Mouse (Mus musculus) CH12.LX (cell line): Measurements from ENCODE around the gene Myl4. TPM values are rescaled to one million over a fixed set of nuclear protein-coding genes. Genes with fewer than 3 reads are reported as not detected.

Experiments used
- DNase-seq: peaks from one replicate; pipeline ENCODE4 v3.0.0-alpha.2; 2013; ENCODE audit errors: extremely low read depth
- H3K27ac ChIP-seq: 2 replicates; pipeline ENCODE4 v1.5.1; 2012; ENCODE audit warnings: low read depth, mild to moderate bottlenecking, control low read depth, moderate library complexity; ENCODE audit not compliant: insufficient read depth
- H3K27me3 ChIP-seq: replicated peaks from 2 replicates; pipeline ENCODE3; 2012; ENCODE audit warnings: inconsistent platforms
- H3K36me3 ChIP-seq, 2 experiments: replicated peaks in 1 of 2; 2 replicates each; pipeline versions ENCODE3 to v1.6.1; 2012; ENCODE audit warnings: inconsistent platforms in 1 of 2, low read length in 1 of 2, mild to moderate bottlenecking in 1 of 2, mixed read lengths in 1 of 2, moderate library complexity in 1 of 2; ENCODE audit not compliant: control insufficient read depth in 1 of 2, insufficient read depth in 1 of 2
- H3K4me1 ChIP-seq, 2 experiments: 2 replicates each; pipeline ENCODE4 v1.6.1; 2012; ENCODE audit warnings: inconsistent platforms in 1 of 2, moderate library complexity in 1 of 2; ENCODE audit not compliant: insufficient read depth in 2 of 2, control insufficient read depth in 1 of 2
- H3K4me2 ChIP-seq: 2 replicates; pipeline ENCODE4 v1.6.1; 2012; ENCODE audit warnings: low read depth, mild to moderate bottlenecking, control low read depth; ENCODE audit not compliant: poor library complexity, insufficient read depth, severe bottlenecking
- H3K4me3 ChIP-seq, 3 experiments: fragments of 150-350 bp in 1 of 3; sonication (generic) in 1 of 3; replicated peaks in 1 of 3; 2 replicates each; pipeline versions ENCODE3 to v1.5.1; 2011 to 2012; ENCODE audit warnings: low read depth in 2 of 3, low read length in 2 of 3, mild to moderate bottlenecking in 2 of 3, moderate library complexity in 2 of 3, control low read depth in 1 of 3, improper control_type of control experiment in 1 of 3, inconsistent platforms in 1 of 3, mixed read lengths in 1 of 3; ENCODE audit not compliant: poor library complexity in 1 of 3
- H3K79me2 ChIP-seq: replicated peaks from 2 replicates; pipeline ENCODE4 v1.6.1; 2012; ENCODE audit warnings: mild to moderate bottlenecking, moderate library complexity; ENCODE audit not compliant: control insufficient read depth, poor library complexity, insufficient read depth, severe bottlenecking; ENCODE audit errors: extremely low read depth
- H3K9ac ChIP-seq: 2 replicates; pipeline ENCODE4 v1.6.1; 2012; ENCODE audit warnings: low read depth, mild to moderate bottlenecking, control low read depth, moderate library complexity; ENCODE audit not compliant: insufficient read depth
- H3K9me3 ChIP-seq: replicated peaks from 2 replicates; pipeline ENCODE3; 2012; ENCODE audit warnings: low read length, inconsistent platforms, mixed read lengths
- BHLHE40 ChIP-seq: IDR thresholded peaks from 2 replicates; pipeline ENCODE4 v1.6.1; 2011; ENCODE audit warnings: mild to moderate bottlenecking, low read depth, low read length, improper control_type of control experiment
- CHD1 ChIP-seq: IDR thresholded peaks from 2 replicates; pipeline ENCODE4 v1.6.1; 2012; ENCODE audit warnings: low read depth, low read length, improper control_type of control experiment, inconsistent platforms
- CHD2 ChIP-seq: IDR thresholded peaks from 2 replicates; pipeline ENCODE4 v1.6.1; 2011; ENCODE audit warnings: low read length, improper control_type of control experiment
- CTCF ChIP-seq, 2 experiments: IDR thresholded peaks in 1 of 2; conservative IDR thresholded peaks in 1 of 2; 2 replicates each; pipeline ENCODE4 v1.5.1; 2011 to 2012; ENCODE audit warnings: low read depth in 2 of 2, low read length in 2 of 2, improper control_type of control experiment in 1 of 2, inconsistent platforms in 1 of 2, mild to moderate bottlenecking in 1 of 2, moderate library complexity in 1 of 2
- E2F4 ChIP-seq: IDR thresholded peaks from 2 replicates; pipeline ENCODE4 v1.6.1; 2011; ENCODE audit warnings: low read depth, low read length, improper control_type of control experiment; ENCODE audit not compliant: insufficient replicate concordance
- ELF1 ChIP-seq: IDR thresholded peaks from 2 replicates; pipeline ENCODE4 v1.6.1; 2014; ENCODE audit warnings: low read depth, mild to moderate bottlenecking, inconsistent platforms, low read length, improper control_type of control experiment
- EP300 ChIP-seq: IDR thresholded peaks from 2 replicates; pipeline ENCODE4 v1.6.1; 2011; ENCODE audit warnings: low read length, improper control_type of control experiment
- ETS1 ChIP-seq: conservative IDR thresholded peaks from 2 replicates; pipeline ENCODE4 v1.6.1; 2012; ENCODE audit warnings: low read depth, mild to moderate bottlenecking, inconsistent platforms, low read length, improper control_type of control experiment, moderate library complexity
- GABPA ChIP-seq: IDR thresholded peaks from 2 replicates; pipeline ENCODE4 v1.6.1; 2012; ENCODE audit warnings: low read depth, low read length, improper control_type of control experiment, inconsistent platforms; ENCODE audit not compliant: insufficient replicate concordance
- HCFC1 ChIP-seq: IDR thresholded peaks from 2 replicates; pipeline ENCODE4 v1.6.1; 2012; ENCODE audit warnings: low read depth, mild to moderate bottlenecking, inconsistent platforms, low read length, improper control_type of control experiment
- IRF4 ChIP-seq: IDR thresholded peaks from 2 replicates; pipeline ENCODE4 v1.6.1; 2014; ENCODE audit warnings: low read depth, mild to moderate bottlenecking, inconsistent platforms, low read length, improper control_type of control experiment
- JUND ChIP-seq: conservative IDR thresholded peaks from 2 replicates; pipeline ENCODE4 v1.6.1; 2011; ENCODE audit warnings: low read depth, low read length, improper control_type of control experiment
- KAT2A ChIP-seq: IDR thresholded peaks from 2 replicates; pipeline ENCODE4 v1.6.1; 2012; ENCODE audit warnings: low read length, improper control_type of control experiment, inconsistent platforms; ENCODE audit not compliant: insufficient replicate concordance
- MAFK ChIP-seq: IDR thresholded peaks from 2 replicates; pipeline ENCODE4 v1.6.1; 2011; ENCODE audit warnings: low read length, improper control_type of control experiment; ENCODE audit not compliant: insufficient replicate concordance
- MAX ChIP-seq: IDR thresholded peaks from 2 replicates; pipeline ENCODE4 v1.6.1; 2011; ENCODE audit warnings: low read length, improper control_type of control experiment
- MAZ ChIP-seq: IDR thresholded peaks from 2 replicates; pipeline ENCODE4 v1.6.1; 2012; ENCODE audit warnings: low read depth, mild to moderate bottlenecking, inconsistent platforms, low read length, improper control_type of control experiment, moderate library complexity
- MEF2A ChIP-seq: IDR thresholded peaks from 2 replicates; pipeline ENCODE4 v1.6.1; 2014; ENCODE audit warnings: low read depth, mild to moderate bottlenecking, inconsistent platforms, low read length, improper control_type of control experiment, borderline replicate concordance
- MXI1 ChIP-seq: IDR thresholded peaks from 2 replicates; pipeline ENCODE4 v1.6.1; 2011; ENCODE audit warnings: mild to moderate bottlenecking, low read depth, low read length, improper control_type of control experiment
- MYC ChIP-seq: IDR thresholded peaks from 2 replicates; pipeline ENCODE4 v1.6.1; 2011; ENCODE audit warnings: low read depth, mild to moderate bottlenecking, improper control_type of control experiment, low read length
- NELFE ChIP-seq: IDR thresholded peaks from 2 replicates; pipeline ENCODE4 v1.6.1; 2011; ENCODE audit warnings: low read depth, low read length, improper control_type of control experiment
- NRF1 ChIP-seq: IDR thresholded peaks from 2 replicates; pipeline ENCODE4 v1.6.1; 2014; ENCODE audit warnings: low read depth, mild to moderate bottlenecking, inconsistent platforms, low read length, improper control_type of control experiment, moderate library complexity
- PAX5 ChIP-seq: IDR thresholded peaks from 2 replicates; pipeline ENCODE4 v1.6.1; 2012; ENCODE audit warnings: low read length, inconsistent platforms, mixed read lengths
- POLR2A ChIP-seq: IDR thresholded peaks from 2 replicates; pipeline ENCODE4 v1.6.1; 2011; ENCODE audit warnings: low read depth, mild to moderate bottlenecking, improper control_type of control experiment, low read length
- POLR2AphosphoS2 ChIP-seq: IDR thresholded peaks from 2 replicates; pipeline ENCODE4 v1.6.1; 2011; ENCODE audit warnings: low read depth, low read length, improper control_type of control experiment
- RAD21 ChIP-seq: IDR thresholded peaks from 2 replicates; pipeline ENCODE4 v1.6.1; 2011; ENCODE audit warnings: low read depth, mild to moderate bottlenecking, low read length, improper control_type of control experiment, moderate library complexity
- RCOR1 ChIP-seq: conservative IDR thresholded peaks from 2 replicates; pipeline ENCODE4 v1.6.1; 2012; ENCODE audit warnings: low read depth, mild to moderate bottlenecking, inconsistent platforms, low read length, improper control_type of control experiment
- SIN3A ChIP-seq: IDR thresholded peaks from 2 replicates; pipeline ENCODE4 v1.6.1; 2012; ENCODE audit warnings: low read length, improper control_type of control experiment, inconsistent platforms
- SMC3 ChIP-seq: IDR thresholded peaks from 2 replicates; pipeline ENCODE4 v1.6.1; 2011; ENCODE audit warnings: low read depth, low read length, improper control_type of control experiment
- TBP ChIP-seq: conservative IDR thresholded peaks from 2 replicates; pipeline ENCODE4 v1.6.1; 2011; ENCODE audit warnings: low read depth, low read length, improper control_type of control experiment
- TCF12 ChIP-seq: IDR thresholded peaks from 2 replicates; pipeline ENCODE4 v1.6.1; 2014; ENCODE audit warnings: low read depth, mild to moderate bottlenecking, inconsistent platforms, low read length, improper control_type of control experiment
- UBTF ChIP-seq: IDR thresholded peaks from 2 replicates; pipeline ENCODE4 v1.6.1; 2012; ENCODE audit warnings: low read depth, mild to moderate bottlenecking, inconsistent platforms, low read length, improper control_type of control experiment, moderate library complexity
- USF1 ChIP-seq: IDR thresholded peaks from 2 replicates; pipeline ENCODE4 v1.6.1; 2014; ENCODE audit warnings: low read depth, mild to moderate bottlenecking, inconsistent platforms, low read length, improper control_type of control experiment
- USF2 ChIP-seq: conservative IDR thresholded peaks from 2 replicates; pipeline ENCODE4 v1.6.1; 2011; ENCODE audit warnings: low read depth, low read length, improper control_type of control experiment
- ZC3H11A ChIP-seq: IDR thresholded peaks from 2 replicates; pipeline ENCODE4 v1.6.1; 2012; ENCODE audit warnings: low read depth, mild to moderate bottlenecking, inconsistent platforms, low read length, improper control_type of control experiment
- ZKSCAN1 ChIP-seq: IDR thresholded peaks from 2 replicates; pipeline ENCODE4 v1.6.1; 2012; ENCODE audit warnings: low read depth, inconsistent platforms, low read length, improper control_type of control experiment, borderline replicate concordance
- ZMIZ1 ChIP-seq: IDR thresholded peaks from 2 replicates; pipeline ENCODE4 v1.6.1; 2012; ENCODE audit warnings: low read depth, mild to moderate bottlenecking, inconsistent platforms, low read length, improper control_type of control experiment
- ZNF384 ChIP-seq: IDR thresholded peaks from 2 replicates; pipeline ENCODE4 v1.6.1; 2012; ENCODE audit warnings: low read depth, low read length, improper control_type of control experiment, inconsistent platforms
- dilution Hi-C: fragments of 300-500 bp; cut with MboI; formaldehyde crosslinking; loops from 2 replicates; pipeline ENCODE4 v1.14.3; 2020; ENCODE audit warnings: low sequenced_read_pairs; ENCODE audit not compliant: extremely low pct_unique_long_range_greater_than_20kb, extremely low pct_ligation_motif_present
- in situ Hi-C: fragments of 300-500 bp; cut with MboI; formaldehyde crosslinking; loops from 3 replicates; pipeline ENCODE4 v1.14.3; 2019; ENCODE audit warnings: low sequenced_read_pairs, low pct_ligation_motif_present, low pct_unique_long_range_greater_than_20kb, mixed read lengths
- polyA plus RNA-seq: library from polyadenylated mRNA; unstranded; fragments of >175 nt; gene quantifications from 2 replicates; pipeline ENCODE4 v1.2.1, GENCODE M21; 2012; ENCODE audit warnings: low read depth; ENCODE audit not compliant: insufficient read length
- total RNA-seq, 2 experiments: library from RNA; depleted of rRNA; stranded (reverse); fragments of 300-350 nt in 1 of 2; fragments of >200 nt in 1 of 2; gene quantifications; 2 replicates each; pipeline ENCODE4 v1.2.3; 2012 to 2014

Myl4 gene
- total RNA-seq (2012; rRNA removed) (49.6 and 55.9 TPM in 2 replicates), total RNA-seq (2014; rRNA removed) (39.4 and 42.8 TPM in 2 replicates), polyA plus RNA-seq (83.0 and 93.3 TPM in 2 replicates)

GRCm38 (mm10) chr11:104550406-104550974 lies at the start of gene Myl4, which contains the start of gene Cdc27:
Gene Myl4, plus strand, starts transcription at chr11:104550663.
Gene Cdc27, minus strand, starts transcription at chr11:104550620.
- in situ Hi-C loops: no loop called here
- peak within 1 kb of the TSS; percentile 84 to 98 (median 95) for H3K4me3 ChIP-seq
- no peak for TF ChIP-seq USF2
- no peak for TF ChIP-seq ZKSCAN1
- no peak for TF ChIP-seq JUND
- TF ChIP-seq SMC3: no peak
- peak; percentile 77 for TF ChIP-seq TCF12
- TF ChIP-seq IRF4: peak; percentile 1; the same call in 1 of the 2 replicates
- TF ChIP-seq KAT2A: peak; percentile 78; the same call in 1 of the 2 replicates
- TF ChIP-seq POLR2A: peak; percentile 98
- peak; percentile 2; the same call in 1 of the 2 replicates for TF ChIP-seq MAX
- TF ChIP-seq CHD1: no peak; the same call in 1 of the 2 replicates
- TF ChIP-seq USF1: no peak
- no peak; the same call in 1 of the 2 replicates for TF ChIP-seq MYC
- TF ChIP-seq BHLHE40: no peak
- 0 out of 4 replicates have a peak, but pooled peaks of 1 of the 2 experiments have one; percentile 9 for TF ChIP-seq CTCF (conservative IDR thresholded peaks at IDR 0.05 in 1 of 2, IDR thresholded peaks at IDR 0.05 in 1 of 2; ENCODE audit: low read depth in 2 of 2, low read length in 2 of 2)
- peak; percentile 42; the same call in 1 of the 2 replicates for TF ChIP-seq CHD2
- TF ChIP-seq NELFE: peak; percentile 90
- no peak; the same call in none of the 2 replicates for TF ChIP-seq MAZ
- no peak for TF ChIP-seq RAD21
- TF ChIP-seq POLR2AphosphoS2: peak; percentile 90; the same call in 1 of the 2 replicates
- no peak for TF ChIP-seq MAFK
- no peak for TF ChIP-seq E2F4
- peak; percentile 53; the same call in 1 of the 2 replicates for TF ChIP-seq HCFC1
- peak; percentile 85; the same call in 1 of the 2 replicates for TF ChIP-seq TBP
- TF ChIP-seq ZNF384: no peak
- TF ChIP-seq RCOR1: no peak
- TF ChIP-seq SIN3A: no peak; the same call in 1 of the 2 replicates
- no peak for TF ChIP-seq ETS1
- TF ChIP-seq MXI1: peak; percentile 12
- peak; percentile 91 for TF ChIP-seq ELF1
- TF ChIP-seq GABPA: no peak
- TF ChIP-seq ZC3H11A: no peak
- 0 out of 2 replicates have a peak, but pooled peaks have one; percentile 3 for TF ChIP-seq NRF1
- TF ChIP-seq UBTF: 0 out of 2 replicates have a peak, but pooled peaks have one; percentile 4
- peak; percentile 33; the same call in 1 of the 2 replicates for TF ChIP-seq MEF2A
- TF ChIP-seq PAX5: no peak
- TF ChIP-seq EP300: no peak
- TF ChIP-seq ZMIZ1: peak; percentile 8; the same call in 1 of the 2 replicates
- TF ChIP-seq, all 38 proteins: peak for 17
- Histone ChIP-seq H3K9ac (peak within 1 kb of the TSS; percentile 98), H3K4me2 (peak within 1 kb of the TSS; percentile 79), H3K9me3 (no peaks in the 10 kb centered on the region), H3K79me2 (peaks cover 44% of the 10 kb centered on the region), H3K27ac (peak within 1 kb of the TSS; percentile 85), H3K36me3 (peaks cover under 1 to 18% of the 10 kb centered on the region in 2 experiments), H3K27me3 (no peaks in the 10 kb centered on the region), H3K4me1 (peaks cover 4 to 45% of the 10 kb centered on the region in 2 experiments; a peak in 3 of 4 replicates)
- dilution Hi-C loops: no loop called here
- DNase-seq: peak; percentile 100
